Mouse (Mus musculus) small intestine, adult 2 months (tissue): ENCODE measurements at regions not wholly inside any gene's neighbourhood (a gene's known extent, or its start where the extent isn't known, plus 50 kb on each side); places are given as distances from the start of the nearest gene placed in this dataset.

Source experiments
- CTCF ChIP-seq: fragments of 200-500 bp; IDR thresholded peaks from 2 replicates; pipeline ENCODE4 v1.5.1; 2012; ENCODE audit warnings: low read depth, mild to moderate bottlenecking, control low read depth, inconsistent platforms, low read length, moderate library complexity, mixed read lengths; ENCODE audit not compliant: insufficient replicate concordance, insufficient read length; ENCODE audit errors: extremely low read depth
- POLR2A ChIP-seq: fragments of 200-500 bp; IDR thresholded peaks from 2 replicates; pipeline ENCODE4 v1.6.1; 2012; ENCODE audit warnings: low read depth, mild to moderate bottlenecking, control low read depth, inconsistent platforms, low read length, moderate library complexity

- no peak for TF ChIP-seq CTCF
- TF ChIP-seq POLR2A, result no peak
Measured at GRCm38 (mm10) chr3:7943646-7944381, 1323.6 kb upstream of the 1700008P02Rik start.
